Mouse (Mus musculus) forebrain, embryonic 13.5 days (tissue): ENCODE measurements at regions not wholly inside any gene's neighbourhood (a gene's known extent, or its start where the extent isn't known, plus 50 kb on each side); places are given as distances from the start of the nearest gene placed in this dataset.

Experiments used
- ATAC-seq: fragments of 200-750 bp; cut with Nextera tagmentation; 2 replicates; pipeline ENCODE4 v1.8.0; 2017
- H3K27ac ChIP-seq: fragments of 300-500 bp; sonication (generic); 2 replicates; pipeline ENCODE4 v1.5.1; 2015; ENCODE audit warnings: inconsistent platforms, mild to moderate bottlenecking, moderate library complexity
- H3K27me3 ChIP-seq: fragments of 300-500 bp; sonication (generic); 2 replicates; pipeline ENCODE4 v1.6.1; 2015; ENCODE audit warnings: mild to moderate bottlenecking, inconsistent platforms
- H3K36me3 ChIP-seq: fragments of 300-500 bp; sonication (generic); 2 replicates; pipeline ENCODE4 v1.6.1; 2015; ENCODE audit warnings: mild to moderate bottlenecking, inconsistent platforms; ENCODE audit not compliant: poor library complexity, severe bottlenecking
- H3K4me1 ChIP-seq: fragments of 300-500 bp; sonication (generic); 2 replicates; pipeline ENCODE4 v1.6.1; 2015; ENCODE audit warnings: inconsistent platforms
- H3K4me2 ChIP-seq: fragments of 300-500 bp; sonication (generic); 2 replicates; pipeline ENCODE4 v1.6.1; 2015; ENCODE audit warnings: inconsistent platforms, mild to moderate bottlenecking, moderate library complexity
- H3K4me3 ChIP-seq: fragments of 300-500 bp; sonication (generic); 2 replicates; pipeline ENCODE4 v1.5.1; 2015; ENCODE audit warnings: mild to moderate bottlenecking, inconsistent platforms
- H3K9ac ChIP-seq: fragments of 300-500 bp; sonication (generic); 2 replicates; pipeline ENCODE4 v1.6.1; 2015; ENCODE audit warnings: mild to moderate bottlenecking, inconsistent platforms
- H3K9me3 ChIP-seq: fragments of 300-500 bp; sonication (generic); replicated peaks from 2 replicates; pipeline ENCODE4 v1.6.1; 2016; ENCODE audit warnings: inconsistent platforms
- WGBS: fragments of 180-500 bp; shearing (Covaris S2); methylation state at CpG from one replicate; pipeline ENCODE4 v1.1.7; 2015; 5-methylcytosine and 5-hydroxymethylcytosine counted together

DNA sequence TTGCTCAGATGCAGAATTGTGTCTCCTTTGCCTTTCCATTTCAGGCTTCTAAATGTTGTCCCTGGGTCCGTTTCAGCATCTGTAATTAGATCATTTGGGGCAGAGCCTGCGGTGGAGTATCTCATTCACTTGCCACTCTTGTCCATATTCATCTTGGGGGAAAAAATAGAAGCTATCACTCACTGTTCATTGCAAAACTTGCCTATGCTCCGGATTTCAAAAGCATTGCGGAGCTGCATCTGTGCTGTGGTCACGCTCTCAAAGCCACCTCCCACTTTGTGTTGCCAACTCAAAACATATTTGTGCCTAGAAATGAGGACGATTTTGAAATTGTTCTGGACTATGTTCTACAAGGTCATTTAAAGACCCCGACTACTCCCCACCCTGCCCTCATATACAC, 138.3 kb upstream of the Zfp648 start:
- H3K4me2 ChIP-seq = no peak overlapping the region
- no peak overlapping the region for H3K4me3 ChIP-seq
- no peaks in the 10 kb centered on the region for H3K27me3 ChIP-seq
- H3K4me1 ChIP-seq = no peaks in the 10 kb centered on the region
- WGBS = 84% methylated on average over 7 of the region's 7 CpGs
- no peak overlapping the region for H3K9ac ChIP-seq
- no peak for ATAC-seq
- H3K36me3 ChIP-seq = no peaks in the 10 kb centered on the region
- H3K27ac ChIP-seq = no peak overlapping the region
- 0 out of 2 replicates have a peak, but pooled peaks cover 3% of the 10 kb centered on the region for H3K9me3 ChIP-seq

DNA sequence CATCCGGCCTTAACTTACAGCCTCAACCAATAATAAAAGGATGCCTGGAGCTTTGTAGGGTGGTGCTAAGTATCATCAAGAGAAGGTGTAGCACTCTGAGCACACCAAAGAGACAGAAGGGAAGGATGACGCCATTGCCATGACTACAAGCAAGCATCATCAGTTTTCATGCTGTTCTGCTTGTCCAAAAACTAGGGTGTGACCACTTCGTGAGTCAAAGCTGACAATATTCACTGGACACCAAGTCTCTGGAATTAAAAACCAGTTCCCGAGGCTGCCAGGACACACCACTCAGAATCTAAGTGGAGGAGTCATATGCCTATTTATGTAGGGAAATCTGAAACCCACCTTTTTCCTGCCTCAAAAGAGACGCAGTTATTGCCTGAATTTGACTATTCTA, 136.4 kb upstream of the Zfp648 start:
- 90% methylated on average over 5 of the region's 5 CpGs for WGBS
- Histone ChIP-seq H3K4me3 (no peak overlapping the region), H3K27me3 (no peaks in the 10 kb centered on the region)

DNA sequence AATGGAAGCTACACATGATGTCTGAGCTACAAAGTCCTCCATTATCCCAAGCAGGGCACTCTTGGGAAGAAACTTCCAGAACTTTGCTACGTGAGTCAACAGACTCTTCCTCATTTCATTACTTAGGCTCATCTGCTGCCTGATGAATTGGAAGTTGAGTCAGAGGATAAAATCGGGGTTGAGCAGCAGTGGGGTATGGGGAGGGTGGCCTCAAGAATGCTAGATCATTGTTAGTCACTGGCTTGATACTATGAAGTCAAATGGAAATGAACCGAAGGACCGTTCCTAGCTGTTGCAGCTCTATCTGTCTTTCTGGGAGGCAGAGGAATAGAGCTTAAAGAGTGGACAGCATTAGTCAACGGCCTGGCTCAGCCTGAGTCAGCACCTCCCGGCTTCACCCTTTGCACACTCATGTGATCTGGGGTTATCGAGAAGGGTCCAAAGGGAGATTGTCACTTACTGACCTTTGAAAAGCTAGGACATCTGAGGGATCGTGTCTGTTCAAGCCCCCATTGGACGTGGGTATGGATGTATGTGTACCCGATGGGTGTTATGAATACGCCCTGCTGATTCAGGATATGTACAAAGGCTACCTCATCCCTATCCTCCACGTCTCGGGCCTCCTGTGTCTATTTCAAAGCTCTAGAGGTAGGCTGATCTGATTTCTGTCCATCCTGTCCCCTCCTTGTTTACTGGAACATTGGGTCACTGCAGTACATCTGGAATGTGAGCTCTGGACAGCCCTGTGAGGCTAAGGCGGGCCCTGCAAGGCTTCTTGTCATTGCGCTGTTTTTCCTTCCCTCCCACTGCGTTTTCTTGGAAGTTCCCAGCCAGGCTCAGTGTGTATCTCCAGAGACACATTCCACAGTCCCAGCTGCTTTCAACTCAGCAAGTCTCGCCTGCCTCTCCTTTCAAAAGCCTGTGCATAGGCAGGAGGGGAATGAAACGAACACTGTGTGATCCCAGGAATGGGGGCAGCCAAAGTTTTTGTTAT, 135.4 kb upstream of the Zfp648 start:
- Histone ChIP-seq H3K27me3 (no peaks in the 10 kb centered on the region), H3K4me3 (no peak overlapping the region), H3K36me3 (no peaks in the 10 kb centered on the region), H3K9me3 (no peaks in the 10 kb centered on the region), H3K4me1 (no peaks in the 10 kb centered on the region), H3K27ac (no peak overlapping the region), H3K4me2 (no peak overlapping the region), H3K9ac (no peak overlapping the region)
- ATAC-seq = no peak
- WGBS = 83% methylated on average over 18 of the region's 18 CpGs

More for the DNA sequence above, 136.4 kb upstream of the Zfp648 start:
- H3K4me1 ChIP-seq = no peaks in the 10 kb centered on the region
- no peak for ATAC-seq
- no peak overlapping the region for H3K27ac ChIP-seq
- no peak overlapping the region for H3K4me2 ChIP-seq
- H3K9me3 ChIP-seq = no peaks in the 10 kb centered on the region
- no peaks in the 10 kb centered on the region for H3K36me3 ChIP-seq
- no peak overlapping the region for H3K9ac ChIP-seq

DNA sequence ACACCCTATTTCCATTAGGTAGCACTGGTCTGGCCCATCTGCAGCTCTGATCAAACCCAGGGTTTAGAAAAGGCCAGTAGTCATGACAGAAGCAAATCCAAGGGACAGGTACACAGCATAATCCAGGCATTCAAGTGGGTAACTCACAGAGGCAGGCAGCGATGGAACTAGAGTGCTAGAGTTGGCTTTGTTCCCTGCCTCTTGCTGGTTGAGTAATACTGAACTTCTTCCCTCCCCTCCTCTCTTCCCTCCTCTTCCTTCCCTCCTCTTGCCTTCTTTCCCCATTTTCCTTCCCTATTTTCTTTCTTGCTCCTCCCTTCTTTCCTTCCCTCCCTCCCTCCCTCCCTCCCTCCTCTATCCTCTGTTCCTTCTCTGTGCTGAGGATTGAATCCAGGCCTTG, 133.1 kb upstream of the Zfp648 start:
- no peaks in the 10 kb centered on the region for H3K4me1 ChIP-seq
- H3K27ac ChIP-seq = no peak overlapping the region
- H3K4me2 ChIP-seq = no peak overlapping the region
- no peaks in the 10 kb centered on the region for H3K9me3 ChIP-seq
- H3K36me3 ChIP-seq = no peaks in the 10 kb centered on the region
- H3K27me3 ChIP-seq = no peaks in the 10 kb centered on the region
- WGBS = 90% methylated on average over 1 of the region's 1 CpGs
- ATAC-seq = no peak
- H3K9ac ChIP-seq = no peak overlapping the region
- H3K4me3 ChIP-seq = no peak overlapping the region

DNA sequence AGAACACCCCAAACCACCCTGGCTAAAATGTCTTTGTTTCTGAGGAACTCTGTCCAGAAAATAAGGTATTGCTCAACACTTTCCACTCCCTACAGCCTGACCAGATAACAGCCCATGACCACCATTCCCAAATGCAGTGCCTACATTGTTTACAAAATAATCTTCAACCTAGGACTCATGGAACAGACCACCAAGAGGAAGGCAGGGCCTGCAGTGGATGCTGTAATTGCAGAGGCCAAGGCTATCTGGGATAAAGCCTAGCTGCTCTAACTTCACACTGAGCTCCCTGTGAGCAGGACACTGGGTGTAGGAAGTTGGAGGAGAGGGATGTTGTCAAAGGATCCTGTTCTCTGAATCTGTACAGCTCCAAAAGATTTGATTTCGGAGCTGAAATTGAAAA, 126.7 kb upstream of the Zfp648 start:
- WGBS = 97% methylated on average over 1 of the region's 1 CpGs
- no peak overlapping the region for H3K4me3 ChIP-seq
- H3K27ac ChIP-seq = no peak overlapping the region
- no peaks in the 10 kb centered on the region for H3K9me3 ChIP-seq
- no peaks in the 10 kb centered on the region for H3K36me3 ChIP-seq
- no peak for ATAC-seq
- no peaks in the 10 kb centered on the region for H3K27me3 ChIP-seq
- H3K9ac ChIP-seq = no peak overlapping the region
- H3K4me2 ChIP-seq = no peak overlapping the region
- no peaks in the 10 kb centered on the region for H3K4me1 ChIP-seq

DNA sequence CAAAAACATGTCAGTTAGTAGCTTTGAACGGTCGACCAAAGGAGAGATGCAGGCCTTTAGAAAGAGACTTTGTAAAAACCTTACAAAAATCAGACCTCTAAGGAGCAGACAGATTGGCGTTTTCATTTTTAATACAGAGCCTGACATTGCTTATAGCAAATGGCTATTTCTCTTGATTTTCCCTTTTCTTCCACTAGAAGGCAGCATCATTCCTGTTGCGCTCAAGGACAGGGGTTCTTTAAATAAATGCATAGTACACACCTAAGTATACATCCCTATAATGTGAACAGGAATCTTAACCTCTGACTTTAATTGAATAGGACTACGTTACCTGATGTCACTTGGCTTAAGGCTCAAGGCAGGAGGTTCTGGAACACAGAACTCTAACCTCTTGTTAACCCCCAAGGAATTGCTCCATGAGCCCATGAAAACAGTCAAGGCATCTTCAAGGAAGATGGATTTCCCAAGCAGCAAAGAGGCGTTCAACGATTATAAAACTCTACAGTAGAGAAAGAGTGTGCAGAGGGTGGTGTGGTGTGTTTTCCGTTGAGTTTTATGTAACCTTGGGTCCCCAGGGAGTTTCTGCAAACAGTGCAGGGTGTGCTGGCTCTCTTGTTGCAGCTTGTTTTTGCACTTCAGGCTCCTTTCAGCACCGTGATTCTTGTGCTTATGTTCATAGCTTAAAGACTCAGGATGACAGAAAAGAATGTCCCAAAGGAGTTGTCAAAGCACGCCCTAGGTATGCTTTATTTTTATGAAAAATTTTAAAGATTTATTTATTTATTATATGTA, 124.1 kb upstream of the Zfp648 start:
- Histone ChIP-seq H3K27ac (no peak overlapping the region), H3K4me3 (no peak overlapping the region), H3K9ac (no peak overlapping the region), H3K9me3 (no peaks in the 10 kb centered on the region), H3K36me3 (no peaks in the 10 kb centered on the region), H3K4me1 (no peaks in the 10 kb centered on the region), H3K4me2 (no peak overlapping the region), H3K27me3 (no peaks in the 10 kb centered on the region)
- ATAC-seq = no peak
- WGBS = 80% methylated on average over 10 of the region's 10 CpGs

DNA sequence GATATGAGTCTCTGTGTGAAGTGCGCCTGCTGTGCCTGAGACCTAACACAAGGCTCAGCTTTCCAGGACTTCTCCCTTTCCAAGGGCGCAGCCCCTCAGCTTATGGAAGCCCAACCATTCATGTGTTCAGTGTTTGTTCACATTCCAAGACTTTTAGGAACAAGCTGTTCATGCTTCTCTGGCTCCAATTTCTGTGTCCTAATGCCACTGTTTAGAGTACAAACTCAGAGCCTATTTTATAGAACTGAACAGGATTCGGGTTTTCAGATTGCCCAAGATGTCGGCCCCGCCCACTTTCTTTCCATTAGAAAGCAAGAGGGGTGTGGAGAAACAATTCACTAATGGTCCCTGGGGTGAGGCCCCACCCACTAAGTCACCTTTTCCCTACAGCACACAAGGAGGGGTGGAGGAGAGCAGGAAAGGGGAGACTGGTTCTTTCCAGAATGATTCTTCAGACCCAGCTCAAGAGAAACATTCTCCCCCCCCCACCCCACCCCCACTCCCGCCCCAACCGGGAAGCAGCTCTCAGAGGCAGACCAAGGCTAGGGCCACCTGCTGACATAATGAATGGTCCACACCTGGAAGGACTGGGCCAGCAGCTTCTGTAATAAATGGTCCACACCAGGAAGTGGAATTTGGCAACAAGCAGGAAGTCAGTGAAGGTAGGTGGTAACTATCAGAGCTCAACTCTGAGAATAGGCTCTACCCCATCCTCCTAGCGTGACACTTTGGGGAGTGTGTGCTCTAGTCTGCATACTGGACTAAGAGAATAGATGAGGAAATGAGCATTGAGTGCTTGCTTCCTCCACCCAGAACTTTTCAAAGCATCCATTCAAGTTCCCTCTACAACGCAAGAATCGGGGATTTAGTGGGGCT, 120.2 kb upstream of the Zfp648 start:
- Histone ChIP-seq H3K27me3 (no peaks in the 10 kb centered on the region), H3K27ac (no peak overlapping the region), H3K4me3 (no peak overlapping the region), H3K36me3 (no peaks in the 10 kb centered on the region), H3K9ac (no peak overlapping the region), H3K4me1 (no peaks in the 10 kb centered on the region), H3K4me2 (no peak overlapping the region), H3K9me3 (no peaks in the 10 kb centered on the region)
- WGBS = 57% methylated on average over 10 of the region's 10 CpGs
- ATAC-seq = no peak

DNA sequence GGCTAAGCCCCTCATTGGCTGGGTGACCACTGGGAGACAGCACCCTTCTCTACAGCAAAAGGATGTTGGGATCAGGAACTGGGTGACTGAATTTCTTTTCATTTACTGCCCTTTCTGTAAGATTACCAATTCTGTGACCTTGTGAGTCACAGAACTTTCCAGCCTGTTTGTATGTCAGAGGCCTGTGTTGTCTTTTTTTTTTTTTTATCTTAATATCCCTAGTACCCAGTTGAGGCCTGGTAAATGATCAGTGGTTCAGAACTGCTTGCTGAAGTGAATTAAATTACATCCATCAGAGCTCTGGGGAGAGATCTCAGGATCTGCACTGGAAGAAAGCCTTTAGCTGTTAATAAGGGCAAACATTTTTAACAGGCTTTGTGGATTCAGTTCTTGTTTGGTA, 114.8 kb upstream of the Zfp648 start:
- no peaks in the 10 kb centered on the region for H3K4me1 ChIP-seq
- H3K4me3 ChIP-seq = no peak overlapping the region
- no peak for ATAC-seq
- no peaks in the 10 kb centered on the region for H3K36me3 ChIP-seq
- no peak overlapping the region for H3K27ac ChIP-seq
- H3K4me2 ChIP-seq = no peak overlapping the region
- H3K9ac ChIP-seq = no peak overlapping the region
- no peaks in the 10 kb centered on the region for H3K9me3 ChIP-seq
- H3K27me3 ChIP-seq = no peaks in the 10 kb centered on the region

DNA sequence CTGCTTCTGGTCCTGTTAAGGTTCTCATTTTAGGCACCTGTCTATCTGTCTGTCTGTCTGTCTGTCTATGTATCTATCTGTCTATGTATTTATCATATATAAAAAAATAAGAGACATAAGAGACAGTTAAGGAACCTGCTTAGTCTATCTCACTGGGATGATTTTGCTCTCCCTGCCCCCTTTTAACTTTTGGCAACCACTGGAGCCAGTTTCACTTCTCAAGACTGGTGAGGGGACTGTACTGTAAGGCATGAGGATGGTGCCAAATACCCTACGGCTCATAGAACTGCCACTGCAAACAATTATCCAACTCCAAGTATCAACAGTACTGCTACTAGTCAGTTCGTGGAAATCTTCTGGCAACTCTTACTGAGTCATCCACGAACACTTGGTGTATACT, 111.2 kb upstream of the Zfp648 start:
- no peak overlapping the region for H3K4me3 ChIP-seq
- H3K4me1 ChIP-seq = no peaks in the 10 kb centered on the region
- WGBS = 90% methylated on average over 3 of the region's 3 CpGs
- H3K9me3 ChIP-seq = no peaks in the 10 kb centered on the region
- H3K36me3 ChIP-seq = no peaks in the 10 kb centered on the region
- no peak overlapping the region for H3K9ac ChIP-seq
- no peak overlapping the region for H3K27ac ChIP-seq
- no peaks in the 10 kb centered on the region for H3K27me3 ChIP-seq
- H3K4me2 ChIP-seq = no peak overlapping the region
- no peak for ATAC-seq

DNA sequence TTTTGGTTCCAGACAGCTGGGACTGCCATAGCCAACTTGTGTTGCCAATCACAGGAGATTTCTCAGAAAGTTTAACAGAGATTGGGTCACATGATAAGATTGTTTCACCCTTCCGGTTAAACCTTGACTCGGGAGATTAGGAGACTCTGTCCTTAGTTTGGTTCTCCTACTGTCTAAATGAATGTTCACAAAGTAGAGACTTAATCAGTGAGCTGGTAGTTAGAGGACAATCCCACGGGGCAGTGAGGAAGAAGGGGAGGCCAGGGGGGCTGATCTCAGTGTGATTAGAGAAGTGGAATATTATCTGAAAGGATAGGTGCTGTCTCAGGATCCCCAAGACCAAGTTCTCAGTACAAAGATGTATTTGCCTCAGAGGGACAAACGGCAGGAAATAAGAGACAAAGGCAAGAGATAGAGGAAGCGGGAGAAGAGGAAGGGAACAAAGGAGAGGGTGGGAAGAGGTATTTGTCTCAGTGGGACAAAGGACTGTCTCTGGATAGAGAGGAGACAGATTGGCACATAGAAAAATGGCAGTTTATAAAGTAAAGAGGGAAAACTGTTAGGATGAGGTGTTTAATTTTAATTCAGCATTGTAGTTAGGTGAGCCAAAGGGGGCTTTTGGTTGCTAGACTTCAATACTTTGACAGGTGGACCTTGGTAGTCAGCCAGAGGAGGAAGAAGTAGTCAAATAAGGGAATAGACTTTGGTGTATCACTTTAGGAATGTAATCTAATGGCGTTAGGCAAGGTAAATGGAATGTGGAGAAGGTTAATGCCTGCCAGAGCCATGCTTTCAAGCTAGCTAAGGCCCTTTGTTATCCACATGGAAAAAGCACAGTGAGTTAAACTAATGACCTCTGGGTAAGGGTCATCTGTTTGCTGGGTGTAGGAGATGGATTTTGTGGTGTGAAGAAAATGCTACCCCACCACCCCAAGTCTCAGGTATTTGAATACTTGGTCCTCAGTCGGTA, 110.2 kb upstream of the Zfp648 start:
- WGBS = 68% methylated on average over 7 of the region's 7 CpGs
- no peak for ATAC-seq
- Histone ChIP-seq H3K9me3 (no peaks in the 10 kb centered on the region), H3K36me3 (no peaks in the 10 kb centered on the region), H3K4me3 (no peak overlapping the region), H3K27ac (no peak overlapping the region), H3K4me1 (no peaks in the 10 kb centered on the region), H3K27me3 (no peaks in the 10 kb centered on the region), H3K9ac (no peak overlapping the region), H3K4me2 (no peak overlapping the region)

DNA sequence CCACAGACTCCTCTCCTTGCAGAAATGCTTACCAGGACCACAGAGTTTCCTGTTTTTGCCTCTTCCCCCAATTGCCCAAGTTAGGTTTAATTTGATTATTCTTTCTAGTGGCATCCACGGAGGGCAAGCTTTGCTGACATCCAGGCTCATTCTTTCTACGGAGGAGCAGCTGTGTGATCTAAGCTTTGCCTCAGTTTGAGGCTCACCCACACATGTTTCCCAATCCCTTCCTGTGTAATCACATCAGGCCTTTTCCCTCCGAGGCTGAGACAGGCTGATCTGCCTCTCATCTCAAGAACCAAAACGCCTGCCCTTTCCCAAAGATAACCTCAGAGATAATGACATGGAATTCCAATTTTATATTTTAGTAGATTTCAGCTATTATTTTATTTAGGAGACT, 107.4 kb upstream of the Zfp648 start:
- 84% methylated on average over 4 of the region's 4 CpGs for WGBS

More for the DNA sequence above, 107.4 kb upstream of the Zfp648 start:
- Histone ChIP-seq H3K4me1 (no peaks in the 10 kb centered on the region), H3K9me3 (no peaks in the 10 kb centered on the region), H3K4me3 (no peak overlapping the region), H3K36me3 (no peaks in the 10 kb centered on the region), H3K27me3 (no peaks in the 10 kb centered on the region), H3K9ac (no peak overlapping the region), H3K4me2 (no peak overlapping the region), H3K27ac (no peak overlapping the region)
- ATAC-seq = no peak
